Mouse (Mus musculus): ENCODE data around the gene Tbxas1. TPM values are rescaled to one million over a fixed set of nuclear protein-coding genes. Genes with fewer than 3 reads are reported as not detected.

Tbxas1 gene
- polyA plus RNA-seq, 1 experiment from 2014 or later = 1.5 TPM

GRCm38 (mm10) chr6:39058936-39059335, 183.7 kb downstream of the Tbxas1 start:
- H3K27ac ChIP-seq (ENCODE audit: low read depth, low read length) = no peak overlapping the region
- no peaks in the 10 kb centered on the region for H3K27me3 ChIP-seq (ENCODE audit: control insufficient read depth, insufficient read depth, low read length)
- ATAC-seq (ENCODE audit: insufficient read depth, low FRiP score, low TSS enrichment) (no peak), DNase-seq (ENCODE audit: low spot score) (no peak)
- H3K4me3 ChIP-seq (ENCODE audit: low read depth, low read length) = no peak overlapping the region
- no peak overlapping the region for H3K4me2 ChIP-seq (ENCODE audit: low read depth)
- H3K9ac ChIP-seq (ENCODE audit: low read length) = no peak overlapping the region
- WGBS = 64% methylated on average over 3 of the region's 3 CpGs
- H3K4me1 ChIP-seq (ENCODE audit: control insufficient read depth, insufficient read depth, low read length) = peaks cover 10% of the 10 kb centered on the region
- no peaks in the 10 kb centered on the region for H3K9me3 ChIP-seq (ENCODE audit: control insufficient read depth, low read length)
- no peaks in the 10 kb centered on the region for H3K36me3 ChIP-seq (ENCODE audit: control insufficient read depth, insufficient read depth, low read length)

GRCm38 (mm10) chr6:39059547-39060497, 184.6 kb downstream of the Tbxas1 start:
- Histone ChIP-seq H3K27me3 (ENCODE audit: control insufficient read depth, insufficient read depth, low read length) (no peaks in the 10 kb centered on the region), H3K9me3 (ENCODE audit: control insufficient read depth, low read length) (no peaks in the 10 kb centered on the region), H3K27ac (ENCODE audit: low read depth, low read length) (no peak overlapping the region), H3K4me1 (ENCODE audit: control insufficient read depth, insufficient read depth, low read length) (peaks cover 10% of the 10 kb centered on the region), H3K9ac (ENCODE audit: low read length) (no peak overlapping the region), H3K4me2 (ENCODE audit: low read depth) (no peak overlapping the region), H3K4me3 (ENCODE audit: low read depth, low read length) (no peak overlapping the region), H3K36me3 (ENCODE audit: control insufficient read depth, insufficient read depth, low read length) (no peaks in the 10 kb centered on the region)
- 83% methylated on average over 12 of the region's 12 CpGs for WGBS
- ATAC-seq (ENCODE audit: insufficient read depth, low FRiP score, low TSS enrichment) (no peak), DNase-seq (ENCODE audit: low spot score) (no peak)

GRCm38 (mm10) chr6:39061180-39061579, 186.0 kb downstream of the Tbxas1 start:
- no peak overlapping the region for H3K9ac ChIP-seq (ENCODE audit: low read length)
- peaks cover 10% of the 10 kb centered on the region for H3K4me1 ChIP-seq (ENCODE audit: control insufficient read depth, insufficient read depth, low read length)
- H3K4me3 ChIP-seq (ENCODE audit: low read depth, low read length) = no peak overlapping the region
- WGBS = 40% methylated on average over 4 of the region's 4 CpGs
- H3K9me3 ChIP-seq (ENCODE audit: control insufficient read depth, low read length) = no peaks in the 10 kb centered on the region
- no peak overlapping the region for H3K4me2 ChIP-seq (ENCODE audit: low read depth)
- no peaks in the 10 kb centered on the region for H3K36me3 ChIP-seq (ENCODE audit: control insufficient read depth, insufficient read depth, low read length)
- H3K27ac ChIP-seq (ENCODE audit: low read depth, low read length) = 0 out of 2 replicates have a peak overlapping the region, but pooled peaks have one; percentile 20
- no peaks in the 10 kb centered on the region for H3K27me3 ChIP-seq (ENCODE audit: control insufficient read depth, insufficient read depth, low read length)
- DNase-seq (ENCODE audit: low spot score) (peak; percentile 33), ATAC-seq (ENCODE audit: insufficient read depth, low FRiP score, low TSS enrichment) (peak; percentile 50; the same call in 1 of the 2 replicates)

GRCm38 (mm10) chr6:39063541-39063940, 188.3 kb downstream of the Tbxas1 start:
- Histone ChIP-seq H3K9ac (ENCODE audit: low read length) (no peak overlapping the region), H3K4me3 (ENCODE audit: low read depth, low read length) (no peak overlapping the region), H3K9me3 (ENCODE audit: control insufficient read depth, low read length) (no peaks in the 10 kb centered on the region), H3K27ac (ENCODE audit: low read depth, low read length) (no peak overlapping the region), H3K27me3 (ENCODE audit: control insufficient read depth, insufficient read depth, low read length) (no peaks in the 10 kb centered on the region), H3K4me2 (ENCODE audit: low read depth) (no peak overlapping the region), H3K4me1 (ENCODE audit: control insufficient read depth, insufficient read depth, low read length) (peaks cover 10% of the 10 kb centered on the region), H3K36me3 (ENCODE audit: control insufficient read depth, insufficient read depth, low read length) (no peaks in the 10 kb centered on the region)
- DNase-seq (ENCODE audit: low spot score) (no peak), ATAC-seq (ENCODE audit: insufficient read depth, low FRiP score, low TSS enrichment) (no peak)
- WGBS = 78% methylated on average over 2 of the region's 2 CpGs

GRCm38 (mm10) chr6:39066935-39067578, 191.9 kb downstream of the Tbxas1 start:
- WGBS = 46% methylated on average over 12 of the region's 12 CpGs

GRCm38 (mm10) chr6:39072664-39073063, 197.5 kb downstream of the Tbxas1 start:
- no peak overlapping the region for H3K4me2 ChIP-seq (ENCODE audit: low read depth)
- DNase-seq (ENCODE audit: low spot score) (no peak), ATAC-seq (ENCODE audit: insufficient read depth, low FRiP score, low TSS enrichment) (no peak)
- H3K4me1 ChIP-seq (ENCODE audit: control insufficient read depth, insufficient read depth, low read length) = peaks cover 3% of the 10 kb centered on the region; the same call in 1 of the 2 replicates
- H3K36me3 ChIP-seq (ENCODE audit: control insufficient read depth, insufficient read depth, low read length) = no peaks in the 10 kb centered on the region
- no peak overlapping the region for H3K9ac ChIP-seq (ENCODE audit: low read length)
- H3K27me3 ChIP-seq (ENCODE audit: control insufficient read depth, insufficient read depth, low read length) = no peaks in the 10 kb centered on the region
- no peak overlapping the region for H3K27ac ChIP-seq (ENCODE audit: low read depth, low read length)
- 56% methylated on average over 5 of the region's 5 CpGs for WGBS
- H3K4me3 ChIP-seq (ENCODE audit: low read depth, low read length) = no peak overlapping the region
- no peaks in the 10 kb centered on the region for H3K9me3 ChIP-seq (ENCODE audit: control insufficient read depth, low read length)

More at GRCm38 (mm10) chr6:39066935-39067578, 191.9 kb downstream of the Tbxas1 start:
- no peak overlapping the region for H3K4me3 ChIP-seq (ENCODE audit: low read depth, low read length)
- peak; percentile 90 for DNase-seq (ENCODE audit: low spot score)
- H3K36me3 ChIP-seq (ENCODE audit: control insufficient read depth, insufficient read depth, low read length) = no peaks in the 10 kb centered on the region
- no peaks in the 10 kb centered on the region for H3K27me3 ChIP-seq (ENCODE audit: control insufficient read depth, insufficient read depth, low read length)
- no peaks in the 10 kb centered on the region for H3K4me1 ChIP-seq (ENCODE audit: control insufficient read depth, insufficient read depth, low read length)
- ATAC-seq (ENCODE audit: insufficient read depth, low FRiP score, low TSS enrichment) = no peak; the same call in 1 of the 2 replicates
- H3K27ac ChIP-seq (ENCODE audit: low read depth, low read length) = no peak overlapping the region
- no peak overlapping the region for H3K4me2 ChIP-seq (ENCODE audit: low read depth)
- no peak overlapping the region; the same call in 1 of the 2 replicates for H3K9ac ChIP-seq (ENCODE audit: low read length)
- no peaks in the 10 kb centered on the region for H3K9me3 ChIP-seq (ENCODE audit: control insufficient read depth, low read length)

GRCm38 (mm10) chr6:39074186-39074585, 199.0 kb downstream of the Tbxas1 start:
- H3K4me2 ChIP-seq (ENCODE audit: low read depth) = no peak overlapping the region
- H3K4me1 ChIP-seq (ENCODE audit: control insufficient read depth, insufficient read depth, low read length) = peaks cover 3% of the 10 kb centered on the region; the same call in 1 of the 2 replicates
- ATAC-seq (ENCODE audit: insufficient read depth, low FRiP score, low TSS enrichment) (no peak), DNase-seq (ENCODE audit: low spot score) (no peak)
- H3K4me3 ChIP-seq (ENCODE audit: low read depth, low read length) = no peak overlapping the region
- H3K27ac ChIP-seq (ENCODE audit: low read depth, low read length) = no peak overlapping the region
- H3K9ac ChIP-seq (ENCODE audit: low read length) = no peak overlapping the region
- no peaks in the 10 kb centered on the region for H3K27me3 ChIP-seq (ENCODE audit: control insufficient read depth, insufficient read depth, low read length)
- H3K36me3 ChIP-seq (ENCODE audit: control insufficient read depth, insufficient read depth, low read length) = no peaks in the 10 kb centered on the region
- no peaks in the 10 kb centered on the region for H3K9me3 ChIP-seq (ENCODE audit: control insufficient read depth, low read length)

GRCm38 (mm10) chr6:39076498-39076897, 201.3 kb downstream of the Tbxas1 start:
- no peak for DNase-seq (ENCODE audit: low spot score)
- Histone ChIP-seq H3K9ac (ENCODE audit: low read length) (no peak overlapping the region), H3K9me3 (ENCODE audit: control insufficient read depth, low read length) (no peaks in the 10 kb centered on the region), H3K4me1 (ENCODE audit: control insufficient read depth, insufficient read depth, low read length) (peaks cover 3% of the 10 kb centered on the region; the same call in 1 of the 2 replicates), H3K27me3 (ENCODE audit: control insufficient read depth, insufficient read depth, low read length) (no peaks in the 10 kb centered on the region), H3K27ac (ENCODE audit: low read depth, low read length) (no peak overlapping the region), H3K36me3 (ENCODE audit: control insufficient read depth, insufficient read depth, low read length) (no peaks in the 10 kb centered on the region), H3K4me3 (ENCODE audit: low read depth, low read length) (no peak overlapping the region), H3K4me2 (ENCODE audit: low read depth) (no peak overlapping the region)
- ATAC-seq (ENCODE audit: insufficient read depth, low FRiP score, low TSS enrichment) = no peak
